26 mouse cellular contexts compared by ENCODE assay signal in genomic region chr14:117015333-117015922, GRCm38 (mm10).
DNase-seq lines count a peak whose midpoint lies in the region; ATAC-seq lines count a peak whose summit lies in the region.
"Had no signal": no experiment of that assay in that cellular context is flagged by ENCODE, and none has a peak within 500 bp of the region (broad histone marks: within the 10 kb centered on the region; RNA-seq: fewer than 3 reads in every experiment).

No protein-coding gene starts in this region.

- peak; percentile 66 for ATAC-seq in forebrain, embryonic 11.5 days (replicated peaks; ENCODE audit: low FRiP score)
- no peak for ATAC-seq in forebrain, embryonic 15.5 days (replicated peaks)
- ATAC-seq in neural tube, embryonic 15.5 days (ENCODE audit: low FRiP score), result no peak
- ATAC-seq: hindbrain, postnatal 0 days had no signal

- 4% methylated on average over 4 of the region's 4 CpGs for WGBS in forebrain, embryonic 11.5 days
- 4% methylated on average over 4 of the region's 4 CpGs for WGBS in forebrain, embryonic 15.5 days
- 18% methylated on average over 4 of the region's 4 CpGs for WGBS in neural tube, embryonic 15.5 days

- H3K4me3 ChIP-seq in forebrain, embryonic 11.5 days (ENCODE audit: low read depth, low read length), result no peak overlapping the region
- no peak overlapping the region for H3K4me3 ChIP-seq in forebrain, embryonic 15.5 days
- H3K4me3 ChIP-seq in neural tube, embryonic 15.5 days (replicated peaks), result no peak overlapping the region
- H3K4me3 ChIP-seq: heart, embryonic 13.5 days; kidney, embryonic 15.5 days; left cerebral cortex, adult 2 months; liver, embryonic 15.5 days; lung, embryonic 15.5 days; midbrain, embryonic 12.5 days had no signal

- H3K4me1 ChIP-seq in forebrain, embryonic 11.5 days (replicated peaks; ENCODE audit: control insufficient read depth, insufficient read depth, low read length), result peaks cover 13% of the 10 kb centered on the region; the same call in 1 of the 2 replicates
- peaks cover 19% of the 10 kb centered on the region for H3K4me1 ChIP-seq in forebrain, embryonic 15.5 days
- H3K4me1 ChIP-seq in neural tube, embryonic 15.5 days, result peaks cover 9% of the 10 kb centered on the region
- H3K4me1 ChIP-seq: heart, embryonic 13.5 days; liver, embryonic 15.5 days; lung, embryonic 15.5 days had no signal

- no peak overlapping the region for H3K4me2 ChIP-seq in forebrain, embryonic 11.5 days (ENCODE audit: low read depth, low read length, severe bottlenecking)
- H3K4me2 ChIP-seq in forebrain, embryonic 15.5 days (replicated peaks), result no peak overlapping the region
- H3K4me2 ChIP-seq in neural tube, embryonic 15.5 days, result no peak overlapping the region
- H3K4me2 ChIP-seq: heart, embryonic 13.5 days; kidney, embryonic 15.5 days; liver, embryonic 15.5 days; lung, embryonic 15.5 days; midbrain, embryonic 12.5 days had no signal

- H3K9me3 ChIP-seq in forebrain, embryonic 11.5 days (ENCODE audit: control insufficient read depth, low read length), result no peaks in the 10 kb centered on the region
- no peaks in the 10 kb centered on the region for H3K9me3 ChIP-seq in forebrain, embryonic 15.5 days
- H3K9me3 ChIP-seq in neural tube, embryonic 15.5 days (replicated peaks), result no peaks in the 10 kb centered on the region
- H3K9me3 ChIP-seq: heart, embryonic 13.5 days; kidney, embryonic 15.5 days; liver, embryonic 15.5 days; lung, embryonic 15.5 days; midbrain, embryonic 12.5 days had no signal

- no peak for DNase-seq in forebrain, embryonic 11.5 days (ENCODE audit: low spot score)
- peak; percentile 28 for DNase-seq in retina, embryonic 14.5 days (ENCODE audit: low spot score)
- no peak for DNase-seq in retina, postnatal 1 day
- peak; percentile 57 for DNase-seq in hindlimb bud, embryonic 11.5 days (ENCODE audit: extremely low spot score, low read depth, low spot score)
- no peak for DNase-seq in layer of hippocampus, adult 9-10 months (ENCODE audit: low spot score)
- DNase-seq: adrenal gland, postnatal 14 days; B cell, adult 2 months; cerebellum, adult 9-10 months; gastrocnemius, postnatal 14 days; heart, adult 18-20 months; heart, postnatal 14 days; kidney, adult 11 months; kidney, postnatal 36 days; layer of hippocampus, adult 9-11 months; liver; lung, postnatal 4 days had no signal

- peak overlapping the region; percentile 3; the same call in 1 of the 2 replicates for H3K27ac ChIP-seq in forebrain, embryonic 11.5 days (ENCODE audit: low read depth, low read length)
- no peak overlapping the region for H3K27ac ChIP-seq in forebrain, embryonic 15.5 days (replicated peaks)
- H3K27ac ChIP-seq in neural tube, embryonic 15.5 days (replicated peaks), result no peak overlapping the region; the same call in 1 of the 2 replicates
- H3K27ac ChIP-seq: heart, embryonic 13.5 days; hindbrain, postnatal 0 days; kidney, embryonic 15.5 days; left cerebral cortex, adult 2 months; liver, embryonic 15.5 days; lung, embryonic 15.5 days; midbrain, embryonic 12.5 days had no signal

- no peak overlapping the region for H3K9ac ChIP-seq in forebrain, embryonic 11.5 days (ENCODE audit: low read length)
- H3K9ac ChIP-seq in forebrain, embryonic 15.5 days (replicated peaks), result no peak overlapping the region
- no peak overlapping the region for H3K9ac ChIP-seq in neural tube, embryonic 15.5 days (replicated peaks)
- H3K9ac ChIP-seq: heart, embryonic 13.5 days; kidney, embryonic 15.5 days; liver, embryonic 15.5 days; lung, embryonic 15.5 days; midbrain, embryonic 12.5 days had no signal

- H3K36me3 ChIP-seq in forebrain, embryonic 11.5 days (ENCODE audit: control insufficient read depth, insufficient read depth, low read length), result no peaks in the 10 kb centered on the region
- no peaks in the 10 kb centered on the region for H3K36me3 ChIP-seq in forebrain, embryonic 15.5 days
- H3K36me3 ChIP-seq in neural tube, embryonic 15.5 days, result no peaks in the 10 kb centered on the region
- H3K36me3 ChIP-seq: heart, embryonic 13.5 days; kidney, embryonic 15.5 days; liver, embryonic 15.5 days; lung, embryonic 15.5 days; midbrain, embryonic 12.5 days had no signal

- H3K27me3 ChIP-seq in forebrain, embryonic 11.5 days (ENCODE audit: control insufficient read depth, insufficient read depth, low read length), result no peaks in the 10 kb centered on the region
- no peaks in the 10 kb centered on the region for H3K27me3 ChIP-seq in forebrain, embryonic 15.5 days
- H3K27me3 ChIP-seq in neural tube, embryonic 15.5 days (replicated peaks), result no peaks in the 10 kb centered on the region
- H3K27me3 ChIP-seq: CH12.LX; heart, embryonic 13.5 days; kidney, embryonic 15.5 days; liver, embryonic 15.5 days; lung, embryonic 15.5 days; midbrain, embryonic 12.5 days had no signal

Comparison
In these comparisons a context has a peak if more than half of its experiments do, and no peak if none do; other contexts are left out.
1. DNase-seq: peak in retina, embryonic 14.5 days (single experiment) and hindlimb bud, embryonic 11.5 days (single experiment); none in forebrain, embryonic 11.5 days (single experiment), retina, postnatal 1 day (single experiment) and layer of hippocampus, adult 9-10 months (single experiment).